Mouse (Mus musculus) forebrain, embryonic 16.5 days (tissue): ENCODE results near the gene Prdm13. TPM values are rescaled to one million over a fixed set of nuclear protein-coding genes. Genes with fewer than 3 reads are reported as not detected.

Experiments used
- ATAC-seq: fragments of 200-750 bp; cut with Nextera tagmentation; 2 replicates; pipeline ENCODE4 v1.8.0; 2017; ENCODE audit warnings: mild to moderate bottlenecking, moderate library complexity
- H3K27ac ChIP-seq: fragments of 300-500 bp; sonication (generic); 2 replicates; pipeline ENCODE4 v1.5.1; 2014; ENCODE audit warnings: low read length, control low read depth
- H3K27me3 ChIP-seq: fragments of 300-500 bp; sonication (generic); replicated peaks from 2 replicates; pipeline ENCODE4 v1.6.1; 2014; ENCODE audit warnings: low read length; ENCODE audit not compliant: control insufficient read depth, insufficient read depth
- H3K36me3 ChIP-seq: fragments of 300-500 bp; sonication (generic); 2 replicates; pipeline ENCODE4 v1.6.1; 2014; ENCODE audit not compliant: control insufficient read depth, insufficient read depth
- H3K4me1 ChIP-seq: fragments of 300-500 bp; sonication (generic); replicated peaks from 2 replicates; pipeline ENCODE4 v1.6.1; 2014; ENCODE audit warnings: low read length; ENCODE audit not compliant: control insufficient read depth, insufficient read depth
- H3K4me2 ChIP-seq: fragments of 300-500 bp; sonication (generic); 2 replicates; pipeline ENCODE4 v1.6.1; 2014; ENCODE audit warnings: mild to moderate bottlenecking, low read length, control low read depth
- H3K4me3 ChIP-seq: fragments of 300-500 bp; sonication (generic); replicated peaks from 2 replicates; pipeline ENCODE4 v1.5.1; 2014; ENCODE audit warnings: mild to moderate bottlenecking, low read length, control low read depth
- H3K9ac ChIP-seq: fragments of 300-500 bp; sonication (generic); replicated peaks from 2 replicates; pipeline ENCODE4 v1.6.1; 2014; ENCODE audit warnings: low read depth, low read length, control low read depth
- H3K9me3 ChIP-seq: fragments of 300-500 bp; sonication (generic); 2 replicates; pipeline ENCODE4 v1.6.1; 2016; ENCODE audit warnings: low read length; ENCODE audit not compliant: control insufficient read depth
- WGBS: fragments of 180-500 bp; shearing (Covaris S2); extraction: QIAGEN DNeasy Blood & Tissue Kit; methylation state at CpG from one replicate; pipeline ENCODE4 v1.1.7; 2014; 5-methylcytosine and 5-hydroxymethylcytosine counted together
- polyA plus RNA-seq: library from polyadenylated mRNA; unstranded; fragments of >200 nt; fragmentation: Nextera tagmentation; extraction: Ambion mirVana; gene quantifications from 2 replicates; pipeline ENCODE4 v1.2.1, GENCODE M21; 2015

Prdm13 gene
- polyA plus RNA-seq, 1 experiment from 2014 or later, result not detected

- H3K4me1 ChIP-seq, result peaks cover 17% of the 10 kb centered on the region
- H3K4me3 ChIP-seq, result peak overlapping the region; percentile 33
- WGBS, result under 1% methylated on average over 56 of the region's 79 CpGs
- H3K27ac ChIP-seq, result no peak overlapping the region
- peaks cover 81% of the 10 kb centered on the region for H3K27me3 ChIP-seq
- H3K9ac ChIP-seq, result no peak overlapping the region
- peak; percentile 78 for ATAC-seq
- no peaks in the 10 kb centered on the region for H3K9me3 ChIP-seq
- peak overlapping the region; percentile 42 for H3K4me2 ChIP-seq
- no peaks in the 10 kb centered on the region for H3K36me3 ChIP-seq
Measured at GRCm38 (mm10) chr4:21678975-21679623, 6.7 kb downstream of the Prdm13 start.

- H3K4me3 ChIP-seq, result peak overlapping the region; percentile 33
- no peak overlapping the region for H3K9ac ChIP-seq
- no peak overlapping the region for H3K27ac ChIP-seq
- peaks cover 76% of the 10 kb centered on the region for H3K27me3 ChIP-seq
- no peaks in the 10 kb centered on the region for H3K9me3 ChIP-seq
- H3K4me2 ChIP-seq, result peak overlapping the region; percentile 42
- peak; percentile 2; the same call in 1 of the 2 replicates for ATAC-seq
- peaks cover 18% of the 10 kb centered on the region for H3K4me1 ChIP-seq
- no peaks in the 10 kb centered on the region for H3K36me3 ChIP-seq
- under 1% methylated on average over 82 of the region's 84 CpGs for WGBS
Measured at GRCm38 (mm10) chr4:21678101-21678974, 7.4 kb downstream of the Prdm13 start.

GRCm38 (mm10) chr4:21674691-21675090 lies 11.1 kb downstream of the Prdm13 start:
- Histone ChIP-seq H3K4me3 (no peak overlapping the region), H3K4me2 (no peak overlapping the region), H3K27me3 (peaks cover 61% of the 10 kb centered on the region), H3K36me3 (no peaks in the 10 kb centered on the region), H3K27ac (no peak overlapping the region), H3K9ac (no peak overlapping the region), H3K4me1 (peaks cover 18% of the 10 kb centered on the region), H3K9me3 (no peaks in the 10 kb centered on the region)
- ATAC-seq, result no peak
- WGBS, result 3% methylated on average over 8 of the region's 8 CpGs

GRCm38 (mm10) chr4:21674042-21674441 lies 11.7 kb downstream of the Prdm13 start:
- H3K9me3 ChIP-seq, result no peaks in the 10 kb centered on the region
- peaks cover 55% of the 10 kb centered on the region for H3K27me3 ChIP-seq
- ATAC-seq, result 0 out of 2 replicates have a peak, but pooled peaks have one; percentile 15
- no peak overlapping the region for H3K4me3 ChIP-seq
- H3K36me3 ChIP-seq, result no peaks in the 10 kb centered on the region
- peaks cover 14% of the 10 kb centered on the region for H3K4me1 ChIP-seq
- no peak overlapping the region for H3K4me2 ChIP-seq
- no peak overlapping the region for H3K27ac ChIP-seq
- 1% methylated on average over 17 of the region's 17 CpGs for WGBS
- H3K9ac ChIP-seq, result no peak overlapping the region

- Histone ChIP-seq H3K27me3 (peaks cover 10% of the 10 kb centered on the region), H3K36me3 (no peaks in the 10 kb centered on the region), H3K27ac (no peak overlapping the region), H3K4me1 (peaks cover 5% of the 10 kb centered on the region; the same call in 1 of the 2 replicates), H3K4me2 (no peak overlapping the region; the same call in 1 of the 2 replicates), H3K4me3 (no peak overlapping the region), H3K9ac (no peak overlapping the region), H3K9me3 (no peaks in the 10 kb centered on the region)
- 2% methylated on average over 5 of the region's 5 CpGs for WGBS
- peak; percentile 92 for ATAC-seq
Measured at GRCm38 (mm10) chr4:21665961-21666360, 19.8 kb downstream of the Prdm13 start.

GRCm38 (mm10) chr4:21658184-21658583 lies 27.6 kb downstream of the Prdm13 start:
- Histone ChIP-seq H3K4me2 (no peak overlapping the region), H3K9me3 (no peaks in the 10 kb centered on the region), H3K9ac (no peak overlapping the region), H3K36me3 (no peaks in the 10 kb centered on the region), H3K27ac (no peak overlapping the region), H3K4me3 (no peak overlapping the region), H3K4me1 (no peaks in the 10 kb centered on the region), H3K27me3 (no peaks in the 10 kb centered on the region)
- no peak for ATAC-seq
- WGBS, result 68% methylated on average over 3 of the region's 3 CpGs

GRCm38 (mm10) chr4:21629275-21629583 lies 56.5 kb downstream of the Prdm13 start:
- peaks cover 3% of the 10 kb centered on the region; the same call in 1 of the 2 replicates for H3K4me1 ChIP-seq
- 89% methylated on average over 2 of the region's 2 CpGs for WGBS
- H3K9ac ChIP-seq, result no peak overlapping the region
- ATAC-seq, result no peak
- H3K36me3 ChIP-seq, result no peaks in the 10 kb centered on the region
- H3K4me3 ChIP-seq, result no peak overlapping the region
- no peak overlapping the region for H3K4me2 ChIP-seq
- H3K9me3 ChIP-seq, result no peaks in the 10 kb centered on the region
- no peaks in the 10 kb centered on the region for H3K27me3 ChIP-seq
- no peak overlapping the region for H3K27ac ChIP-seq

GRCm38 (mm10) chr4:21628367-21629274 lies 57.1 kb downstream of the Prdm13 start:
- Histone ChIP-seq H3K4me3 (no peak overlapping the region), H3K27ac (no peak overlapping the region), H3K27me3 (no peaks in the 10 kb centered on the region), H3K4me1 (peaks cover 3% of the 10 kb centered on the region; the same call in 1 of the 2 replicates), H3K9ac (no peak overlapping the region), H3K4me2 (no peak overlapping the region), H3K9me3 (no peaks in the 10 kb centered on the region), H3K36me3 (no peaks in the 10 kb centered on the region)
- no peak for ATAC-seq
- 53% methylated on average over 3 of the region's 3 CpGs for WGBS
